Mouse (Mus musculus) lung, postnatal 0 days (tissue): ENCODE results near the gene 2010111I01Rik. TPM values are rescaled to one million over a fixed set of nuclear protein-coding genes. Genes with fewer than 3 reads are reported as not detected.
A peak's percentile ranks its signal among the peaks of the same experiment; 100 is the strongest.

Experiments used
- ATAC-seq: fragments of 200-750 bp; cut with Nextera tagmentation; 2 replicates; pipeline ENCODE4 v1.8.0; 2017; ENCODE audit warnings: moderate library complexity
- DNase-seq: peaks from one replicate; pipeline ENCODE4 v3.0.0-alpha.2; 2016; ENCODE audit warnings: low spot score
- H3K27ac ChIP-seq: fragments of 300-500 bp; sonication (generic); 2 replicates; pipeline ENCODE4 v1.5.1; 2014; ENCODE audit warnings: antibody characterized with exemption, mild to moderate bottlenecking, low read length, mixed read lengths
- H3K27me3 ChIP-seq: fragments of 300-500 bp; sonication (generic); replicated peaks from 2 replicates; pipeline ENCODE4 v1.6.1; 2014; ENCODE audit warnings: low read length, mixed read lengths; ENCODE audit not compliant: insufficient read depth
- H3K36me3 ChIP-seq: fragments of 300-500 bp; sonication (generic); 2 replicates; pipeline ENCODE4 v1.6.1; 2014; ENCODE audit warnings: low read length, mixed read lengths; ENCODE audit not compliant: insufficient read depth
- H3K4me1 ChIP-seq: fragments of 300-500 bp; sonication (generic); 2 replicates; pipeline ENCODE4 v1.6.1; 2014; ENCODE audit warnings: antibody characterized with exemption, low read depth, low read length, mixed read lengths; ENCODE audit not compliant: insufficient read depth
- H3K4me2 ChIP-seq: fragments of 300-500 bp; sonication (generic); replicated peaks from 2 replicates; pipeline ENCODE4 v1.6.1; 2014; ENCODE audit warnings: low read depth, mild to moderate bottlenecking, low read length, moderate library complexity, mixed read lengths
- H3K4me3 ChIP-seq: fragments of 300-500 bp; sonication (generic); 2 replicates; pipeline ENCODE4 v1.5.1; 2014; ENCODE audit warnings: low read depth, low read length
- H3K9ac ChIP-seq: fragments of 300-500 bp; sonication (generic); replicated peaks from 2 replicates; pipeline ENCODE4 v1.6.1; 2014; ENCODE audit warnings: low read depth, mild to moderate bottlenecking
- H3K9me3 ChIP-seq: fragments of 300-500 bp; sonication (generic); 2 replicates; pipeline ENCODE4 v1.6.1; 2016; ENCODE audit warnings: low read length, mixed read lengths
- CTCF ChIP-seq: IDR thresholded peaks from 2 replicates; pipeline ENCODE4 v1.5.1; 2016; ENCODE audit warnings: antibody characterized with exemption, mild to moderate bottlenecking
- EP300 ChIP-seq: IDR thresholded peaks from 2 replicates; pipeline ENCODE4 v1.6.1; 2016; ENCODE audit warnings: antibody characterized with exemption, mild to moderate bottlenecking, control low read depth
- WGBS: fragments of 180-500 bp; shearing (Covaris S2); extraction: QIAGEN DNeasy Blood & Tissue Kit; methylation state at CpG from one replicate; pipeline ENCODE4 v1.1.7; 2014; 5-methylcytosine and 5-hydroxymethylcytosine counted together
- polyA plus RNA-seq: library from polyadenylated mRNA; unstranded; fragments of >200 nt; fragmentation: Nextera tagmentation; extraction: Ambion mirVana; gene quantifications from 2 replicates; pipeline ENCODE4 v1.2.1, GENCODE M21; 2015

Gene 2010111I01Rik
- polyA plus RNA-seq, 1 experiment from 2014 or later, result 130 TPM

GRCm38 (mm10) chr13:63322756-63323155 lies 358.1 kb downstream of the 2010111I01Rik start:
- Histone ChIP-seq H3K4me2 (no peak overlapping the region), H3K4me1 (no peaks in the 10 kb centered on the region), H3K27me3 (no peaks in the 10 kb centered on the region), H3K9ac (no peak overlapping the region), H3K27ac (no peak overlapping the region), H3K4me3 (no peak overlapping the region), H3K36me3 (no peaks in the 10 kb centered on the region), H3K9me3 (no peaks in the 10 kb centered on the region)
- DNase-seq (no peak), ATAC-seq (no peak)
- no peak for TF ChIP-seq CTCF
- TF ChIP-seq EP300, result no peak
- 87% methylated on average over 6 of the region's 6 CpGs for WGBS

GRCm38 (mm10) chr13:63323286-63324075 lies 358.8 kb downstream of the 2010111I01Rik start:
- Histone ChIP-seq H3K36me3 (no peaks in the 10 kb centered on the region), H3K9me3 (no peaks in the 10 kb centered on the region), H3K27me3 (no peaks in the 10 kb centered on the region), H3K4me3 (no peak overlapping the region), H3K4me1 (no peaks in the 10 kb centered on the region), H3K4me2 (no peak overlapping the region), H3K9ac (no peak overlapping the region), H3K27ac (no peak overlapping the region)
- WGBS, result 53% methylated on average over 9 of the region's 9 CpGs
- ATAC-seq (peak; percentile 33; the same call in 1 of the 2 replicates), DNase-seq (no peak)
- TF ChIP-seq CTCF (no peak), EP300 (no peak)

GRCm38 (mm10) chr13:63324311-63324710 lies 359.6 kb downstream of the 2010111I01Rik start:
- WGBS, result 47% methylated on average over 3 of the region's 3 CpGs
- no peak for TF ChIP-seq CTCF
- TF ChIP-seq EP300, result no peak

GRCm38 (mm10) chr13:63324978-63325848 lies 360.5 kb downstream of the 2010111I01Rik start:
- 31% methylated on average over 10 of the region's 10 CpGs for WGBS
- no peak overlapping the region for H3K9ac ChIP-seq
- peak; percentile 53; the same call in 1 of the 2 replicates for ATAC-seq
- H3K4me2 ChIP-seq, result no peak overlapping the region
- TF ChIP-seq EP300, result no peak
- no peak for TF ChIP-seq CTCF
- no peaks in the 10 kb centered on the region for H3K36me3 ChIP-seq
- no peaks in the 10 kb centered on the region for H3K27me3 ChIP-seq
- H3K4me1 ChIP-seq, result no peaks in the 10 kb centered on the region
- H3K4me3 ChIP-seq, result no peak overlapping the region
- H3K27ac ChIP-seq, result peak overlapping the region; percentile 23
- H3K9me3 ChIP-seq, result no peaks in the 10 kb centered on the region
- no peak for DNase-seq

More at GRCm38 (mm10) chr13:63324311-63324710, 359.6 kb downstream of the 2010111I01Rik start:
- no peak overlapping the region for H3K4me3 ChIP-seq
- no peak for ATAC-seq
- no peak overlapping the region for H3K4me2 ChIP-seq
- H3K9ac ChIP-seq, result no peak overlapping the region
- DNase-seq, result no peak
- no peaks in the 10 kb centered on the region for H3K4me1 ChIP-seq
- H3K36me3 ChIP-seq, result no peaks in the 10 kb centered on the region
- H3K27me3 ChIP-seq, result no peaks in the 10 kb centered on the region
- H3K9me3 ChIP-seq, result no peaks in the 10 kb centered on the region
- no peak overlapping the region for H3K27ac ChIP-seq

- Histone ChIP-seq H3K27ac (no peak overlapping the region), H3K9me3 (no peaks in the 10 kb centered on the region), H3K36me3 (no peaks in the 10 kb centered on the region), H3K4me1 (no peaks in the 10 kb centered on the region), H3K27me3 (no peaks in the 10 kb centered on the region), H3K4me3 (no peak overlapping the region), H3K9ac (no peak overlapping the region), H3K4me2 (no peak overlapping the region)
- 76% methylated on average over 2 of the region's 2 CpGs for WGBS
- DNase-seq (no peak), ATAC-seq (no peak)
- TF ChIP-seq EP300 (no peak), CTCF (no peak)
Observed at GRCm38 (mm10) chr13:63326015-63326414, 361.3 kb downstream of the 2010111I01Rik start.

- H3K36me3 ChIP-seq, result no peaks in the 10 kb centered on the region
- H3K4me3 ChIP-seq, result no peak overlapping the region
- no peak overlapping the region for H3K9ac ChIP-seq
- WGBS, result 50% methylated on average over 9 of the region's 9 CpGs
- no peaks in the 10 kb centered on the region for H3K27me3 ChIP-seq
- H3K9me3 ChIP-seq, result no peaks in the 10 kb centered on the region
- no peaks in the 10 kb centered on the region for H3K4me1 ChIP-seq
- DNase-seq, result no peak
- no peak for ATAC-seq
- no peak overlapping the region for H3K4me2 ChIP-seq
- no peak overlapping the region for H3K27ac ChIP-seq
- TF ChIP-seq CTCF (no peak), EP300 (no peak)
Observed at GRCm38 (mm10) chr13:63330236-63330860, 365.7 kb downstream of the 2010111I01Rik start.
